Mouse (Mus musculus) spleen, adult 18-20 months (tissue): ENCODE measurements around the gene Nav3.
"Not testable (repeated sequence)": the region's sequence is repeated elsewhere in the genome, so short reads cannot be mapped to it uniquely, and the experiment has no call there.

ENCODE experiments used
- DNase-seq, 2 experiments: peaks; one replicate each; pipeline ENCODE4 v3.0.0; 2022; ENCODE audit warnings: mixed read lengths in 2 of 2

Gene Nav3

GRCm38 (mm10) chr10:110037547-110037946, 418.5 kb downstream of the Nav3 start:
- no peak for DNase-seq

GRCm38 (mm10) chr10:110034582-110035099, 421.4 kb downstream of the Nav3 start:
- DNase-seq: no peak

GRCm38 (mm10) chr10:110024897-110025296, 431.1 kb downstream of the Nav3 start:
- DNase-seq: not testable (repeated sequence)

GRCm38 (mm10) chr10:110022100-110022499, 433.9 kb downstream of the Nav3 start:
- no peak for DNase-seq

- no peak for DNase-seq
These were observed 436.6 kb downstream of the Nav3 start for GRCm38 (mm10) chr10:110019266-110019866.

GRCm38 (mm10) chr10:110001328-110001727, 454.7 kb downstream of the Nav3 start:
- DNase-seq: not testable (repeated sequence)

GRCm38 (mm10) chr10:110000755-110001247, 455.2 kb downstream of the Nav3 start:
- no peak for DNase-seq

- no peak for DNase-seq
These were observed 456.1 kb downstream of the Nav3 start for GRCm38 (mm10) chr10:109999904-110000303.

GRCm38 (mm10) chr10:109994302-109994701, 461.7 kb downstream of the Nav3 start:
- no peak for DNase-seq

GRCm38 (mm10) chr10:109985824-109986485, 470.0 kb downstream of the Nav3 start:
- no peak for DNase-seq

- DNase-seq: no peak
These were observed 479.7 kb downstream of the Nav3 start for GRCm38 (mm10) chr10:109976351-109976750.

- DNase-seq: no peak
These were observed 481.8 kb downstream of the Nav3 start for GRCm38 (mm10) chr10:109974177-109974576.

GRCm38 (mm10) chr10:109973483-109973882, 482.5 kb downstream of the Nav3 start:
- DNase-seq: no peak

GRCm38 (mm10) chr10:109950296-109950695, 505.7 kb downstream of the Nav3 start:
- no peak for DNase-seq

GRCm38 (mm10) chr10:109929319-109929622, 526.7 kb downstream of the Nav3 start:
- no peak for DNase-seq

GRCm38 (mm10) chr10:109928547-109929318, 527.3 kb downstream of the Nav3 start:
- DNase-seq: no peak

- no peak for DNase-seq
These were observed 529.9 kb downstream of the Nav3 start for GRCm38 (mm10) chr10:109926149-109926548.

- no peak for DNase-seq
These were observed 531.9 kb downstream of the Nav3 start for GRCm38 (mm10) chr10:109924136-109924535.

- DNase-seq: no peak
These were observed 534.6 kb downstream of the Nav3 start for GRCm38 (mm10) chr10:109921368-109921767.

GRCm38 (mm10) chr10:109920607-109921187, 535.3 kb downstream of the Nav3 start:
- DNase-seq: peak in 1 of 2 experiments; percentile 14

GRCm38 (mm10) chr10:109919515-109919914, 536.5 kb downstream of the Nav3 start:
- no peak for DNase-seq

- no peak for DNase-seq
These were observed 548.8 kb downstream of the Nav3 start for GRCm38 (mm10) chr10:109907206-109907605.

GRCm38 (mm10) chr10:109906413-109906785, 549.6 kb downstream of the Nav3 start:
- DNase-seq: no peak
